Mouse (Mus musculus): ENCODE data around the gene Rhoq.

Gene Rhoq

GRCm38 (mm10) chr17:87008950-87009349 is 46.1 kb downstream of the Rhoq start:
- DNase-seq (ENCODE audit: low spot score): no peak

GRCm38 (mm10) chr17:87011301-87012019 is 48.6 kb downstream of the Rhoq start:
- no peak for DNase-seq (ENCODE audit: low spot score)

DNA sequence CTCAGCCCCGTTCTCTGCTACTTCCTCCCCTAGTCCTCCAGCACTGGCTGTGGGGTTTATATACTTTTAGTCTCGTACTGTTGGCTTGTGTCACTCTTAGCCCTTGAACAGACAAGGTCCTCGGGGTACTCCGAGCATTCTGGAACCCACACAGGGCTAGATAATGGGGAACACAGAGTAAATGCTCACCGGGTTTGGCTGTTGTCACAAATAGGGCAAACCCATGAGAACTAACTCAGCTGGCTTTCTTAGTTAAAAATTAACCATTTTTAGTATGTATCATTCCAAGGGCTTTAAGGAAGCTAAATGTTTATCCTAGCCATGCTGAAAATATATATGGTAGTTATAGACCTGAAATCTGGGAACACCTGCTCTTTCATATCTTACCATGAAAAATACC is 56.8 kb downstream of the Rhoq start:
- DNase-seq (ENCODE audit: low spot score): no peak

GRCm38 (mm10) chr17:87024491-87025242 is 61.8 kb downstream of the Rhoq start:
- no peak for DNase-seq (ENCODE audit: low spot score)

- peak; percentile 95 for DNase-seq (ENCODE audit: low spot score)
These were observed 62.5 kb downstream of the Rhoq start, which contains the start of the genes Pigf and Cript for GRCm38 (mm10) chr17:87025269-87025949. Gene Pigf, minus strand, starts transcription at chr17:87025406. Gene Cript, plus strand, starts transcription at chr17:87025550.

- DNase-seq (ENCODE audit: low spot score): no peak
These were observed 73.5 kb downstream of the Rhoq start for GRCm38 (mm10) chr17:87036141-87037073.

GRCm38 (mm10) chr17:87038496-87038895 is 75.6 kb downstream of the Rhoq start:
- no peak for DNase-seq (ENCODE audit: low spot score)

DNA sequence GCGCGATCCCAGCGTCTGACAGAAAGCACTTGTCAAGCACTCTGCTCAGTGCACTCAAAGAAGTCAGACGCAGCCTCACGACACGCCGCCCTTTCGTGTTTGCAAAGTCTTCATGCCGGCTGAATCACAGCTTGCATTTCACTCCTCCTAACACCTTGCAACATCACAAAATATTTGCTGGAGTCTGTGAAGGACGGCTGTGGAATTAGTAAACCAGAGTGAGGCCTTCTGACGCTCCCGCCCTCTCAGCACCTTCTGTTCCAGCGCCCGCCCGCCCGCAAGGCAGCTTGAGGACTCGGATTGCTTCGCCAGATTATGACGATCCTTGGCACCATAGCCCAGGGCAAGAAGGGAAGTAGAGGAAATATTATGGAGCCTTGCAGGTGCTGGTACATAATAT is 78.9 kb downstream of the Rhoq start:
- no peak for DNase-seq (ENCODE audit: low spot score)

GRCm38 (mm10) chr17:87044364-87044763 is 81.5 kb downstream of the Rhoq start:
- peak; percentile 68 for DNase-seq (ENCODE audit: low spot score)

- no peak for DNase-seq (ENCODE audit: low spot score)
These were observed 81.9 kb downstream of the Rhoq start for GRCm38 (mm10) chr17:87044796-87045195.
